Mouse (Mus musculus) v-Abl transformed pro-B cells (cell line): ENCODE data around the gene Chchd1.

Source experiments
- in situ Hi-C, 2 experiments: fragments of 400-800 bp; cut with MboI; formaldehyde crosslinking; loops; one replicate each; pipeline ENCODE4 v1.15.1; 2025; ENCODE audit not compliant: unreplicated experiment in 2 of 2

The Chchd1 gene

DNA sequence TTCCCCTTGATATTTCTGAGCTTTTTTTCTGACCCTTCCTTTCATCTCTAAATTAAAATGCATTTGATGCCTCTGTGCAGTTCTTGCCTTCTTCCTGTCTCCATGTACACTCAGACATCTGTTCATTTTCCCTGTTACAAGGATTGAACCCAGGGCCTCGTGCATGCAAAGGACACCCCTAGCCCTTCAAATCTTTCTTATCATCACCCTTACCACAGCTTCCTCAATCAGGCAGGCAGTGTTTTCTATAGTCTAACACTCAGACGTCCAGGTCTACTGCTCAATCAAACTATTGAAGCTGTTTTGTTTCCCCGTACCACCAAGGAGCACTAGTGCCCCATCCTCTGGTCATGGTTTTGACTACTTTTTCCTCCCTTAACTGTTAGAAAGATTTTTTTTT is 51.0 kb downstream of the Chchd1 start:
- in situ Hi-C loops: loop anchor here in 1 of 2 experiments (25.0 kb wide), 1 partner anchor 109 kb away; no protein-coding TSS in a partner anchor
